Mouse (Mus musculus): ENCODE data around the gene Cxcr4. TPM values are rescaled to one million over a fixed set of nuclear protein-coding genes. Genes with fewer than 3 reads are reported as not detected.

The Cxcr4 gene
- total and polyA plus RNA-seq, 2 experiments, result 0.74 to 1.8 TPM

DNA sequence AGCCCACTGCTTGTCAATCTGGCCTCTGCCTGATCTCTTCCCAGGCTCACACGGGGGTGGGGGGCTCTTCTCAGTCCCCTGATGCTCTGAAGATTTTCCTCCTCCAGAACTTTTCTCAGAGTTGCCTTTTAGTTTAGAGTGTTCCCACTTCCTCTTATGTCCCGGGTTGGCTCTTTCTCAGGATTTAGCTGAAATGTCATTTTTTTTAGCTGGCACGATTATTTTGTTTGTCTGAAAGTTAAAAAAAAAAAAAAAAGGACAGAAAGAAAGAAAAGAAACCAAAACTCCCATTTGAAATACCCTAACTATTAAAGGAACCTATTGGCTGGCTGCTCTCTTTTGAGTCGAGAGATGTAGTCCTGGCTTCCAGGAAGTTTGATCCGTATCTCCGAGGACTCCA, 40.4 kb upstream of the Cxcr4 start:
- Histone ChIP-seq H3K79me2 (ENCODE audit: control insufficient read depth, insufficient read depth, low read length) (no peaks in the 10 kb centered on the region), H3K27me3 (ENCODE audit: control insufficient read depth, insufficient read depth, low read length) (peaks cover 3% of the 10 kb centered on the region; the same call in 1 of the 2 replicates), H3K4me3 (ENCODE audit: insufficient read depth, low read depth, low read length) (no peak overlapping the region), H3K9ac (ENCODE audit: low read depth, low read length) (no peak overlapping the region), H3K36me3 (ENCODE audit: control insufficient read depth, insufficient read depth, low read length) (no peaks in the 10 kb centered on the region), H3K27ac (replicated peaks; ENCODE audit: insufficient read depth, low read depth, low read length) (no peak overlapping the region), H3K4me1 (ENCODE audit: control insufficient read depth, insufficient read depth, low read length) (no peaks in the 10 kb centered on the region; the same call in 1 of the 2 replicates)
- peak; percentile 9 for DNase-seq (ENCODE audit: extremely low read depth, low read depth, low spot score)
- WGBS, result 56% methylated on average over 6 of the region's 6 CpGs
- TF ChIP-seq POLR2A (IDR thresholded peaks at IDR 0.05; ENCODE audit: extremely low read depth, insufficient read depth, low read length) (no peak), CTCF (IDR thresholded peaks at IDR 0.05; ENCODE audit: low read depth, low read length) (no peak)

DNA sequence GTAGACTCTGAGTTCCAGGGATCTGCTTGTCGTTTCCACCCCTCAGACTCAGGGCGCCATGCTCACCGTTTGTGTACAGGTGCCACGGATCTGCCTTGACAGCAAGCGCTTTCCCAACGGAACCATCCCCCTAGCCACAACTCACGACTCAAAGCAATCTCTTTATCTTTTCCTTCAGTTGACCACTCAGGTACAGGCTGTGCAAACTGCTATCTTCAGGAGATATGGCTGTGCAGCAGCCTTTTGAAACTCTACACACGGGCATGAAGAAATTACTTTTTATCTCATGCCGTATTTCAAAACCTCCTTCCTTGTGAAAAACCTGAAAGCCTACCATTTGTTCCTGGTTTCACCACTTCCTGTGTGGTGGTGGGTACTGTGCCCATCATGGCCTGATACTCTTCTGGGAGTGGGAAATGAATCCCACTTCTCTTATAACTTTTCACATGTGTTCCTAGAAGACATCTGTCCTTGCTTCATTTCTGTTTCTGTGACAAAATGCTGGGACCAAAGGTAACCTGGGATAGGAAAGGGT, 34.1 kb upstream of the Cxcr4 start:
- no peak overlapping the region for H3K27ac ChIP-seq (replicated peaks; ENCODE audit: insufficient read depth, low read depth, low read length)
- DNase-seq (ENCODE audit: extremely low read depth, low read depth, low spot score), result no peak
- TF ChIP-seq CTCF (IDR thresholded peaks at IDR 0.05; ENCODE audit: low read depth, low read length) (no peak), POLR2A (IDR thresholded peaks at IDR 0.05; ENCODE audit: extremely low read depth, insufficient read depth, low read length) (no peak)
- H3K4me1 ChIP-seq (ENCODE audit: control insufficient read depth, insufficient read depth, low read length), result no peaks in the 10 kb centered on the region
- 58% methylated on average over 9 of the region's 9 CpGs for WGBS
- no peak overlapping the region for H3K4me3 ChIP-seq (ENCODE audit: insufficient read depth, low read depth, low read length)
- peaks cover 3% of the 10 kb centered on the region; the same call in 1 of the 2 replicates for H3K27me3 ChIP-seq (ENCODE audit: control insufficient read depth, insufficient read depth, low read length)
- H3K9ac ChIP-seq (ENCODE audit: low read depth, low read length), result no peak overlapping the region
- no peaks in the 10 kb centered on the region for H3K36me3 ChIP-seq (ENCODE audit: control insufficient read depth, insufficient read depth, low read length)
- H3K79me2 ChIP-seq (ENCODE audit: control insufficient read depth, insufficient read depth, low read length), result no peaks in the 10 kb centered on the region

DNA sequence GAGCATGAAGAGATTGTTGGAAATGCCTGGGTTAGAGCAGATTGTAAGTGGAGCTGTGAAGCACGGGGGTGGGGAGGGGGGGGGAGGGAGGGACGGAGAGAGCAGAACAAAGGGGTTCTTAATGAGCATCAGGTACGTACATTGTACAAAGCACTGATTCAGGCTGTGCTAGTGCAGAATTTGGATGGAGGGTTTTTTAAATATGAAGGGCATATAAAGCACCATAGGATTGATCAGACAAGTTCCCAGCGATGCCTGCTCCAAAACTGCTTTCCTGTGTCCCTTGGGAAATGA, 31.4 kb upstream of the Cxcr4 start:
- no peak overlapping the region for H3K9ac ChIP-seq (ENCODE audit: low read depth, low read length)
- no peaks in the 10 kb centered on the region for H3K4me1 ChIP-seq (ENCODE audit: control insufficient read depth, insufficient read depth, low read length)
- no peak for TF ChIP-seq POLR2A (IDR thresholded peaks at IDR 0.05; ENCODE audit: extremely low read depth, insufficient read depth, low read length)
- TF ChIP-seq CTCF (IDR thresholded peaks at IDR 0.05; ENCODE audit: low read depth, low read length), result no peak
- no peak for DNase-seq (ENCODE audit: extremely low read depth, low read depth, low spot score)
- no peaks in the 10 kb centered on the region for H3K36me3 ChIP-seq (ENCODE audit: control insufficient read depth, insufficient read depth, low read length)
- WGBS, result 75% methylated on average over 4 of the region's 4 CpGs
- H3K4me3 ChIP-seq (ENCODE audit: insufficient read depth, low read depth, low read length), result no peak overlapping the region
- no peaks in the 10 kb centered on the region for H3K27me3 ChIP-seq (ENCODE audit: control insufficient read depth, insufficient read depth, low read length)
- H3K27ac ChIP-seq (replicated peaks; ENCODE audit: insufficient read depth, low read depth, low read length), result no peak overlapping the region
- H3K79me2 ChIP-seq (ENCODE audit: control insufficient read depth, insufficient read depth, low read length), result no peaks in the 10 kb centered on the region

DNA sequence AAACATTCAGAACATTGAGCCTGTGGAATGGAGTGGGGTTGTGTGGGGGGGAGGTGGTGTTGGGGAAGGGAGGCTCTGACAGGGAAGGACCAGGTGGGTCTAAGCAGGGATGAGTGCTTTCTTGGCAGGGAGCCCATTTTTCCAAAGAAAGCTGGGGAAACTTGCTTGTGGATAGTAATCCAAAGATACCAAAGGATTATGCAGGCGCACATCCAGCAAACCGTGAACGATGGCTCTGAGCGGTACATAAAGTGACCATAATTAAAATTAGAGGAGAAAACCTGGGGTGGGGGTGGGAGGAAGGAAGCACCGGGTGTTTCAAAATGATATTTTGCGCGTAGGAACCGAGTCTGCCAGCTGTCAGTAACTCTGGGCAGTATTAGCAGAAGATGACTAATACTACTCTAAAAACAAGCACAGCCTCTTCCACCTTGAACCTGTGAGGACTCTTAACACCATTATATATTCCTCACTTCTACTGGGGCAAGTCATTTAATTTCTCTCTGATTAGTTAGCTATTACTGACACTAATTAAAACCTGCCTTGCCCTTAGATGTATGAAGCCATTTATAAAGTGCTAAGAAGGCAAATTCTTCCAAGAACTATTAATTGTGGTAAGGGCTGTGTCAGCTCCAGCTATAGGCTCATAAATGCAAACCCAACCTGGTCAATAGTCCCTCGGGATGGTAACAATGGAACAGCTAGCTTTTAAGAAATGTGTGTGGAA, 30.9 kb upstream of the Cxcr4 start:
- TF ChIP-seq POLR2A (IDR thresholded peaks at IDR 0.05; ENCODE audit: extremely low read depth, insufficient read depth, low read length) (no peak), CTCF (IDR thresholded peaks at IDR 0.05; ENCODE audit: low read depth, low read length) (no peak)
- Histone ChIP-seq H3K4me3 (ENCODE audit: insufficient read depth, low read depth, low read length) (no peak overlapping the region), H3K79me2 (ENCODE audit: control insufficient read depth, insufficient read depth, low read length) (no peaks in the 10 kb centered on the region), H3K27ac (replicated peaks; ENCODE audit: insufficient read depth, low read depth, low read length) (no peak overlapping the region), H3K9ac (ENCODE audit: low read depth, low read length) (no peak overlapping the region), H3K4me1 (ENCODE audit: control insufficient read depth, insufficient read depth, low read length) (no peaks in the 10 kb centered on the region), H3K27me3 (ENCODE audit: control insufficient read depth, insufficient read depth, low read length) (no peaks in the 10 kb centered on the region), H3K36me3 (ENCODE audit: control insufficient read depth, insufficient read depth, low read length) (no peaks in the 10 kb centered on the region)
- 68% methylated on average over 9 of the region's 9 CpGs for WGBS
- DNase-seq (ENCODE audit: extremely low read depth, low read depth, low spot score), result no peak

DNA sequence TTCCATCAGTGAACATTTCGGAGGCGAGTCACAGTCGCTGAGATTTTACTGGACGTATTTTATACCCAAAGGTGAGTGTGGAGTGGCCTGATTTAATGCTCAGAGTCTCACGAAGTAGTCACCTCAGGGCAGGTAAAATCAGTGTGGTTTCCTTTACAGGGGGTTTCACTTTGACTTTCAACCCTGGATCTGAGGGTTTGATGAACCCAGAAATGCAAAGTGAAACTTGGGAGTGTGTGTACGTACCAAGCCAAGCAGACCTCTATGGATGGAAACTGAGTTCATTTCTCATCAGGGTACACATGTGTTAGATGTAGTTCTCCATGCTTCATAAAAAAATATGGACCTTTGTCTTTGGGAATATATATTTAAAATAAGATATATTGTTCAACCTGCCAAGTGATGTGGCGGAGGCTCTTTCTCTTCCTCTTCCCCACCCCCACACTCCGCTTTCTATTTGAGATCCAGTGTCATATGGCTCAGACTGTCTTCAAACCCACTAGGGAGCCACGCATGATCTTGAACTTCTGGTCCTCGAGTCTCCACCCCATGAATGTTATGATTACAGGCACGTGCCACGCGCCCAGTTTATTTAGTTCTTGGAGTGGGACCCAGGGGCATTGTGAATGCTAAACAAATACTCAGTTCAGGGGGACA, 25.7 kb upstream of the Cxcr4 start:
- Histone ChIP-seq H3K27ac (replicated peaks; ENCODE audit: insufficient read depth, low read depth, low read length) (no peak overlapping the region), H3K4me3 (ENCODE audit: insufficient read depth, low read depth, low read length) (no peak overlapping the region), H3K4me1 (ENCODE audit: control insufficient read depth, insufficient read depth, low read length) (peaks cover 9% of the 10 kb centered on the region), H3K27me3 (ENCODE audit: control insufficient read depth, insufficient read depth, low read length) (no peaks in the 10 kb centered on the region), H3K79me2 (ENCODE audit: control insufficient read depth, insufficient read depth, low read length) (no peaks in the 10 kb centered on the region), H3K9ac (ENCODE audit: low read depth, low read length) (no peak overlapping the region), H3K36me3 (ENCODE audit: control insufficient read depth, insufficient read depth, low read length) (no peaks in the 10 kb centered on the region)
- TF ChIP-seq CTCF (IDR thresholded peaks at IDR 0.05; ENCODE audit: low read depth, low read length), result no peak
- TF ChIP-seq POLR2A (IDR thresholded peaks at IDR 0.05; ENCODE audit: extremely low read depth, insufficient read depth, low read length), result no peak
- no peak for DNase-seq (ENCODE audit: extremely low read depth, low read depth, low spot score)
- 85% methylated on average over 13 of the region's 13 CpGs for WGBS

DNA sequence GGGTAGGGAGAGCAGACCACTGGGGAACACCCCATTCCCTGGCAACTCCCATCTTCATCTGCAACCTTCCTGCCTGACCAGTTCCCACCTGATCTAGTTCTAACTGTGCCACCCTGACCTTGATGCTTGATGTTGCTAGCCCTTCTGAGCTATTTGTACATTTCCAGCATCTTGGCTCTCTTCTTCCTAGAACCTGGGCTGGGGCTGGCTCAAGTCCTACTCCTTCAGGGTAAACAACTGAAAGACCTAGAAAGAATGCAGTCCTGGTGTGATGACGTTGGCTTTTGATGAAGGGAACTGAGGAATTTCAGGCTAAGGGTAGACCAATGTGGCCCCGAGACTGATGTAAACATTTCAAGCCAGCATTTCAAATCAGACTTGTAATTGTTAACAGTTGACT, 24.5 kb upstream of the Cxcr4 start:
- H3K4me3 ChIP-seq (ENCODE audit: insufficient read depth, low read depth, low read length), result no peak overlapping the region
- H3K9ac ChIP-seq (ENCODE audit: low read depth, low read length), result no peak overlapping the region
- TF ChIP-seq CTCF (IDR thresholded peaks at IDR 0.05; ENCODE audit: low read depth, low read length) (no peak), POLR2A (IDR thresholded peaks at IDR 0.05; ENCODE audit: extremely low read depth, insufficient read depth, low read length) (no peak)
- no peaks in the 10 kb centered on the region for H3K36me3 ChIP-seq (ENCODE audit: control insufficient read depth, insufficient read depth, low read length)
- peaks cover 9% of the 10 kb centered on the region for H3K4me1 ChIP-seq (ENCODE audit: control insufficient read depth, insufficient read depth, low read length)
- no peak overlapping the region for H3K27ac ChIP-seq (replicated peaks; ENCODE audit: insufficient read depth, low read depth, low read length)
- no peaks in the 10 kb centered on the region for H3K27me3 ChIP-seq (ENCODE audit: control insufficient read depth, insufficient read depth, low read length)
- no peak for DNase-seq (ENCODE audit: extremely low read depth, low read depth, low spot score)
- no peaks in the 10 kb centered on the region for H3K79me2 ChIP-seq (ENCODE audit: control insufficient read depth, insufficient read depth, low read length)
- WGBS, result 37% methylated on average over 2 of the region's 2 CpGs
